Mouse (Mus musculus) hematopoietic stem cell, adult 5-6 weeks (primary cell): ENCODE measurements around the gene Dnhd1. TPM values are rescaled to one million over a fixed set of nuclear protein-coding genes. Genes with fewer than 3 reads are reported as not detected.

Experiments used
- ATAC-seq, 2 experiments: fragments of 125-278 bp in 1 of 2; replicated peaks in 1 of 2; 2 replicates each; pipeline ENCODE4 v1.8.0; 2016 to 2017; ENCODE audit warnings: inconsistent platforms in 2 of 2, mild to moderate bottlenecking in 2 of 2, moderate number of reproducible peaks in 2 of 2, low read depth in 1 of 2, moderate TSS enrichment in 1 of 2; ENCODE audit not compliant: low FRiP score in 2 of 2, poor library complexity in 2 of 2, severe bottlenecking in 2 of 2, insufficient read depth in 1 of 2, low TSS enrichment in 1 of 2
- total RNA-seq: library from RNA; stranded (forward); fragments of 172-1452, 232-1000 nt; gene quantifications from 2 replicates; pipeline ENCODE4 v1.2.3, GENCODE M21; 2017

Gene Dnhd1
- total RNA-seq, 1 experiment from 2014 or later = 4.8 TPM

GRCm38 (mm10) chr7:105635726-105636125, 14.9 kb upstream of the Dnhd1 start:
- ATAC-seq = no peak

DNA sequence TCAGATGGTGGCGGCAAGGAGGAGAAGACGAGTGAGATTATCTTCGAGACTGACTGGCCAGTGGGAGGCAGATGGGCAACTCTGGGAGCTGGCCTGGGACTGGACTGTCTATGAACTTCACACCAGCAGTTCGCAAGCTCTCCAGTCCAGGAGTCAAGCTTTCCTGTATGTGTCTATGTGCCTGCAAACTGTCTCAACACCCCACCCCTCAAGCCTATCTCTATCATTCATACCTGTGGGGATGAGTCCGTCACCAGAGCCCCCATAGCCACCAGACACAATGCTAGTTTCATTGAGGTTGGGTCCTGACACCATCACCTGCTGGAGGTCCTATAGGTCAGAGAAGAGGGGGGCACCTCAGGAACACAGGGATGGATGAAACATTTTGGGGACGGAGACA, 11.9 kb upstream of the Dnhd1 start:
- no peak for ATAC-seq

GRCm38 (mm10) chr7:105639304-105639703, 11.3 kb upstream of the Dnhd1 start:
- ATAC-seq = no peak

DNA sequence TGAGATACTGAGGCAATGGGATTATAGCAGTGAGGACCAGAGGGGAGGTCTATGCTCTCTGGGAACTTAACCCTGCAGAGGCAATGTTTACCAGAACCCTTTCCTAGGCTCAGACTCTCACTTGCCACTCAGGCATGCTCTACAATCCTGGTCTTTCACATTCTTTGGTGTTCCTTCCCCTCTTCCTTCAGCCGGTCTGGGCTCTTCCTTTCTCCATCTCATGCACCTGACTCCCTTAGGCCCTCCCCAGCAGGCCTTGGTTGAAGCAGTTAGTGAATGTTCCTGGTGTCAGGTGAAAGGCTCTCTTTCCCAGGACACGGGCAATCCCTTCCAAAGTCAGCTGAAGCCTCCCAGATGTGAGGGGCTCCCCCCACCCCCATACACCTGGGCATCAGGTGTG, 10.9 kb upstream of the Dnhd1 start, which contains the start of gene Timm10b:
TSS of gene Timm10b (plus strand) at position 301 of the 400 bp plus-strand sequence.
- ATAC-seq = no peak

- peak; percentile 91 to 93 for ATAC-seq
These were observed 10.3 kb upstream of the Dnhd1 start, which contains the start of the genes Arfip2 and Gm45799 for GRCm38 (mm10) chr7:105640233-105640893. TSS of gene Arfip2 (minus strand) at chr7:105640416. TSS of gene Gm45799 (plus strand) at chr7:105640552.

DNA sequence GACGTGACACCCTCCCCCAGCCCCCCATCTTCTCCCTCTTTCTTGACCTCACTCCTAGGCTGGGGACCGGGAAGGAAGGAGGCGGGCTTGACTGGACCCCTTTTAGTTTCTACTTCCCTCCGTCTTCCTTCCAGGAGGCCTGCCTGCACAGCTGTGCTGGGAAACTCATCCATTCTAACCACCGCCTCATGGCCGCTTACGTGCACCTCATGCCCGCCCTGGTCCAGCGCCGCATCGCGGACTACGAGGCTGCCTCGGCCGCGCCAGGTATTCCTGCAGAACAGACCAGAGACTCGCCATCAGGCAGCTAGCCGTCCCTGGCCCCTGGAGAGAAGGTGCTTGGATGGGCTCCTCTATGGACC, 9.8 kb upstream of the Dnhd1 start:
- peak; percentile 23 to 33; a peak in 3 of 4 replicates for ATAC-seq

- ATAC-seq = no peak
These were observed 8.7 kb upstream of the Dnhd1 start for GRCm38 (mm10) chr7:105641936-105642335.

DNA sequence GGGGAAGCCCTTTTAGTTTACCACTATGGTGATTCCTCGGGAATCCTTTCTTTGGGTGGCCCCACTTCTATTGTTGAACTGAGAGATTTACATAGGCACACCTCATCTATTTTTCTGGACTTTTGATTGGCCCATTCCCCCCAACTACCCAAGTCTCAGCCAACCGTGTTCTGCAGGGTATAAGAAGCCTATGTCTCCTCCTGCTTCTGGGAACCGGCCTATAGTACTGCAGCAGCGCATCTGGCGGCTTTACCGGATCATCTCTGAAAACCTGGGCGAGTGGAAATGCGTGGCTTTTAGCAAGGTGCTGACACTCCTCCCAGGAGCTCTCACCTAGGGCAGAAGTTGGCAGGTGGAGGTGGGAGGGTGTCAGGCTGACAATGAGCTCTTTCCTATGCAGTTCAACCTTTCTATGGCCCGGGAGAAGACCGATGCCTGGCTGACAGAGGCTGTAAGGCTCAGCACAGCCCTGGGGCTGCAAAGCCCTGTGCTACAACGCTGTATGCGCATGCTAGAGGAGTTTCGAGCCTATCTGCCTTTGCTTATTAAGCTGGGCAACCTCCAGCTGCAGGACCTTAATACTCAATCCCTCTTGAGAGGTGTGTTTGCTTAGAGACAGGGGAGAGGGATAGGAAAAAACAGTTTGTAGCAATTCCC, 35.0 kb downstream of the Dnhd1 start:
- no peak for ATAC-seq

DNA sequence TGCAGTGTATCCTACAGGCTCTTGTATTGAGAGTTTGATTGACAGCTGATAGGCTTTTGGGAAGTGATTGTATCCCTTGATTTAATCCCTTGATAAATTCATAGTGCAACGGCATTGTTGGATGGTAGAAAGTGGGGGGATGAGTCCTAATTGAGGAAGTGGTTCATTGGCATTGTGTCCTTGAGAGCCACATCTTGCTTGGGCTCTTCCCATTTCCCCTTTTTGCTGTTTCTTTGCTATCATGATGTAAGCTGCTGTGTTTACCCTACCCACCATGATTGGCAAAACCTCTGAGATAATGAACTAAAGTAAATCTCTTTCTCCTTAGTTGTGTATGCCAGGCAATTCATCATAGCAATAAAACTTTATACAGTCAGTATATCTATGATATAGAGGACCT, 40.2 kb downstream of the Dnhd1 start:
- ATAC-seq = peak; percentile 27 to 63; a peak in 2 of 4 replicates

- ATAC-seq = no peak
These were observed 52.6 kb downstream of the Dnhd1 start for GRCm38 (mm10) chr7:105703184-105703583.

GRCm38 (mm10) chr7:105703816-105704215, 53.2 kb downstream of the Dnhd1 start:
- no peak for ATAC-seq

GRCm38 (mm10) chr7:105708733-105709132, 58.1 kb downstream of the Dnhd1 start:
- peak in 1 of 2 experiments; percentile 25; a peak in 1 of 4 replicates for ATAC-seq

DNA sequence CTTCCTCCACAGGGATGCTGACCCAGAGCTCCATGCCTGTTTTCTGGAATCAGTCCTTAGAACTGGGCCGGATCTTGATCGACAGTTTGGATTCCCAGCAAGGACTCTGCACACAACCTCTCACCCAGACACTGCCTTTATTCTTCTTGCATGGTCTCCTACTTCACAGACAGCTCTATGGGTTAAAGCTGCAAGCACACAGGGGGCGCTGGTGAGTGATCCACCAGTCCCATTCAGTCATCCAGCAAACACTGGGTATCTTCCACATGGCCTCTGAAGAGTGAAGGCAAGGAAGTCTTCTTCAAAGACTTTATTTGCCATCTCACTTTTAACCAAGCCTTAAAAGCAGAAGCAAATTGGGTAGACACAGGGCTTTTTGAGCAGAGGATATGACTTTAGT, 64.7 kb downstream of the Dnhd1 start:
- ATAC-seq = 0 out of 4 replicates have a peak, but pooled peaks of 1 of the 2 experiments have one; percentile 4

DNA sequence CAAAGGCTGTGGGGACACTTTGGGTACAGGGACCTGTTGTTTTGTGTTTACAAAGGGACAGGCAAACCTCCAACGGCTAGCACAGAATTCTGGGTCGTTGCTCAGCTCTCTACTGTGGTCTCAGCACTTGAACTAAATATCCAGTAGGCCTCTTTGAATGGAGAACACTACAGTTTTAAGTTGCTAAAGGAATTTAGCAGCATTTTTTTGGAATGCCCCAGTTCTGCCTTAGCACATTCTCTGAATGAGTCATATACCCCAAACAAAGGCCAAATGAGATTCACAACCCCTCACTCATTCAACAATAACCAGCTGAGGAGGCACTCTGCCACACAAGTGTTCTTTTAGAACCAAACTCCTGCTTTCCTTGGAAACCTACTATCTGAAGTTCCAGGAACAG, 71.3 kb downstream of the Dnhd1 start:
- ATAC-seq = no peak

GRCm38 (mm10) chr7:105726144-105726979, 75.7 kb downstream of the Dnhd1 start:
- ATAC-seq = peak; percentile 74 to 83

DNA sequence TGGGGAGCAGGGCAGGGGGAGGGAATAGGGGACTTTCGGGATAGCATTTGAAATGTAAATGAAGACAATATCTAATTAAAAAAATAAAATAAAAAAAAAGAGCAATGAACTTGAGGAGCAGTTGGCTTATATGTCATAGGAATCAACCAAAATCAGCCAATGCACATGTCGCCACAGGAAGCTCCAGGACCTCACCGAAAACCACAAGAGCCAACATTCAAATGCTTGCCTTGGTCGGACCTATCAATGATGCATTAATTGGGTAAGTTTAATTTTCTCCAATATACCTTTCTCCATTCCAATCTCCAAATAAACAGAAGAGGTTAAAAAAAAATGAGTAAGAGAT, 76.3 kb downstream of the Dnhd1 start:
- no peak for ATAC-seq

DNA sequence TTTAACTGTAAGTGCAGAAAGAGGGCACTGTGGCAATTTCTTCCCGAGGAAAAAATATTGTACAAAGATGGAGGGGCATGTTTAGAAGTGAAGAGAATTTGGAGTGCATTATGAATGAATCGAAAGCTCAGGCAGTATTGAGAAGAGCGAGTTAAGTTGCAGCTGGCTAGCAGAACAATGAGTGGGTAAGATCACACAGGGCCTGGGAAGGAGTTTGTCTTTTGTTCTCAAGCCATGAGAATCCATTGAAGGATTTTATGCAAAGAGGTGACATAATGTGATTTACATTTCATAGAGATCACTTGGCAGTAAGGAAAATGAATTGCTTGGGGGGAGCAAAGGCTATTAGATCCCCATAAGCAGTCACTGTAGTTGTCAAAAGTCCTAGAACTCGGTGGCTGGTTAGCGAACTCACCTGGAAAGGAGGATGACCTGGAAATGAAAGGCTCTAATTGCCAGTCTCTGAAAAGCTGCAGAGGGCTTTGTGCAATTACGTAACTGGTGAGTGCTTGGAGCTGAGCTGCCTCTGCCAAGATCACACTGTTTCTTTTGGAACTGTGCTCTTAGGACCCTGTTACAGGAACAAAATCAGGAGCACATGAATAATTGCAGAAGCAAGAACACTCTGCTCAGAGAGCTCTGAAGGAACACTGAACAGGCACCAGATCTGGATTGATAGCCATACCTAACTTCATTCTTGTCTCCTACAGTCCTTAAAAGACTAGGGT, 78.2 kb downstream of the Dnhd1 start:
- ATAC-seq = no peak
